ENCODE assay signal across 1 mouse cellular context in genomic region chr14:54864313-54865036, GRCm38 (mm10).
A peak's percentile ranks its signal among the peaks of the same experiment; 100 is the strongest.
TF ChIP-seq lines count a peak whose summit lies in the region.

No protein-coding gene starts in this region.

TF ChIP-seq in MEL, 35 proteins besides CTCF, POLR2A, EP300 and RAD21 (continued from another document):
- peak; percentile 35; the same call in 1 of the 2 replicates for TF ChIP-seq SIN3A (IDR thresholded peaks at IDR 0.05; ENCODE audit: low read length)
- no peak for TF ChIP-seq CHD2 (IDR thresholded peaks at IDR 0.05; ENCODE audit: low read length)
- TF ChIP-seq RCOR1 (IDR thresholded peaks at IDR 0.05; ENCODE audit: low read depth, low read length) = no peak
- TF ChIP-seq ZNF384 (IDR thresholded peaks at IDR 0.05; ENCODE audit: low read depth, low read length) = peak; percentile 67
- TF ChIP-seq MYC (IDR thresholded peaks at IDR 0.05; ENCODE audit: low read depth, low read length) = 0 out of 2 replicates have a peak, but pooled peaks have one; percentile 23
- no peak for TF ChIP-seq MAZ (IDR thresholded peaks at IDR 0.05; ENCODE audit: low read depth, low read length)
- TF ChIP-seq MXI1 (IDR thresholded peaks at IDR 0.05; ENCODE audit: low read depth, low read length) = 0 out of 2 replicates have a peak, but pooled peaks have one; percentile 47
- TF ChIP-seq UBTF (IDR thresholded peaks at IDR 0.05; ENCODE audit: borderline replicate concordance, insufficient read depth, low read depth, low read length) = no peak
- no peak for TF ChIP-seq E2F4 (IDR thresholded peaks at IDR 0.05; ENCODE audit: borderline replicate concordance, low read depth, low read length)
